Mouse (Mus musculus): ENCODE data around the gene Mfsd4a. TPM values are rescaled to one million over a fixed set of nuclear protein-coding genes. Genes with fewer than 3 reads are reported as not detected.
A peak's percentile ranks its signal among the peaks of the same experiment; 100 is the strongest.

Gene Mfsd4a
- polyA plus RNA-seq, 2 experiments, result 1.1 to 12.3 TPM

- H3K4me1 ChIP-seq (ENCODE audit: control insufficient read depth, insufficient read depth, low read length), result no peaks in the 10 kb centered on the region
- ATAC-seq (ENCODE audit: low FRiP score, low read depth) (no peak), DNase-seq (ENCODE audit: low spot score) (no peak)
- H3K9me3 ChIP-seq (ENCODE audit: control insufficient read depth, low read length), result no peaks in the 10 kb centered on the region
- H3K27me3 ChIP-seq (ENCODE audit: control insufficient read depth, insufficient read depth, low read length), result no peaks in the 10 kb centered on the region
- H3K4me2 ChIP-seq (replicated peaks; ENCODE audit: low read depth, low read length, severe bottlenecking), result no peak overlapping the region
- H3K36me3 ChIP-seq (ENCODE audit: control insufficient read depth, insufficient read depth, low read length), result no peaks in the 10 kb centered on the region
- 58% methylated on average over 1 of the region's 1 CpGs for WGBS
- no peak overlapping the region for H3K9ac ChIP-seq (ENCODE audit: low read depth, low read length, severe bottlenecking)
- no peak overlapping the region for H3K4me3 ChIP-seq (replicated peaks; ENCODE audit: low read length)
- no peak overlapping the region for H3K27ac ChIP-seq (replicated peaks; ENCODE audit: low read depth, low read length)
- no peak for TF ChIP-seq POLR2A (IDR thresholded peaks at IDR 0.05; ENCODE audit: borderline replicate concordance, extremely low read depth, insufficient read depth, insufficient read length)
Observed at GRCm38 (mm10) chr1:132098076-132098475, 30.2 kb upstream of the Mfsd4a start.

GRCm38 (mm10) chr1:132095356-132096004 lies 27.6 kb upstream of the Mfsd4a start:
- H3K4me1 ChIP-seq (ENCODE audit: control insufficient read depth, insufficient read depth, low read length), result no peaks in the 10 kb centered on the region
- no peak for TF ChIP-seq POLR2A (IDR thresholded peaks at IDR 0.05; ENCODE audit: borderline replicate concordance, extremely low read depth, insufficient read depth, insufficient read length)
- H3K27me3 ChIP-seq (ENCODE audit: control insufficient read depth, insufficient read depth, low read length), result no peaks in the 10 kb centered on the region
- H3K27ac ChIP-seq (replicated peaks; ENCODE audit: low read depth, low read length), result no peak overlapping the region
- H3K9me3 ChIP-seq (ENCODE audit: control insufficient read depth, low read length), result no peaks in the 10 kb centered on the region
- 74% methylated on average over 11 of the region's 11 CpGs for WGBS
- no peak for ATAC-seq (ENCODE audit: low FRiP score, low read depth)
- peak; percentile 26 for DNase-seq (ENCODE audit: low spot score)
- H3K4me2 ChIP-seq (replicated peaks; ENCODE audit: low read depth, low read length, severe bottlenecking), result no peak overlapping the region
- H3K9ac ChIP-seq (ENCODE audit: low read depth, low read length, severe bottlenecking), result no peak overlapping the region
- H3K4me3 ChIP-seq (replicated peaks; ENCODE audit: low read length), result no peak overlapping the region
- no peaks in the 10 kb centered on the region for H3K36me3 ChIP-seq (ENCODE audit: control insufficient read depth, insufficient read depth, low read length)

GRCm38 (mm10) chr1:132093269-132093668 lies 25.4 kb upstream of the Mfsd4a start:
- no peak for TF ChIP-seq POLR2A (IDR thresholded peaks at IDR 0.05; ENCODE audit: borderline replicate concordance, extremely low read depth, insufficient read depth, insufficient read length)
- no peak overlapping the region for H3K4me2 ChIP-seq (replicated peaks; ENCODE audit: low read depth, low read length, severe bottlenecking)
- no peak overlapping the region for H3K9ac ChIP-seq (ENCODE audit: low read depth, low read length, severe bottlenecking)
- no peak overlapping the region for H3K27ac ChIP-seq (replicated peaks; ENCODE audit: low read depth, low read length)
- H3K4me1 ChIP-seq (ENCODE audit: control insufficient read depth, insufficient read depth, low read length), result no peaks in the 10 kb centered on the region
- 81% methylated on average over 4 of the region's 4 CpGs for WGBS
- no peaks in the 10 kb centered on the region for H3K9me3 ChIP-seq (ENCODE audit: control insufficient read depth, low read length)
- no peak for DNase-seq (ENCODE audit: low spot score)
- no peak for ATAC-seq (ENCODE audit: low FRiP score, low read depth)
- no peaks in the 10 kb centered on the region for H3K36me3 ChIP-seq (ENCODE audit: control insufficient read depth, insufficient read depth, low read length)
- H3K4me3 ChIP-seq (replicated peaks; ENCODE audit: low read length), result no peak overlapping the region
- no peaks in the 10 kb centered on the region for H3K27me3 ChIP-seq (ENCODE audit: control insufficient read depth, insufficient read depth, low read length)

DNA sequence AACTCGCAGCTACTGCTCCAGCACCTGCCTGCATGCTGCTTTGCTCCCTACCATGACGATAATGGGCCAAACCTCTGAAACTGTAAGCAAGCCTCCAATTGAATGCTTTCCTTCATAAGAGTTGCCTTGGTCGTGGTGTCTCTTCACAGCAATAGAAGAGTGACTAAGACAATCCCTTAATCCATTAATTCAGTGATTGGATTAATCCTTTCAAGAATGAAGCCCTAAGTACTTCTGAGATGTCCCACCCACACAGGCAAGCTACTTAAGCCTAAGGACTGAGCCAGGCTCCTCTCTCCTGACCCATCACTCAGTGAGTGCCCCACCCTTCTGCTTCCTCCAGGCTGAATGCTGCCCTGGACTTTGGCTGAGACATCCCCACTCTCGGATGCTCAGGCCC lies 22.4 kb upstream of the Mfsd4a start:
- no peak for ATAC-seq (ENCODE audit: low FRiP score, low read depth)
- 82% methylated on average over 4 of the region's 4 CpGs for WGBS

GRCm38 (mm10) chr1:132089767-132090166 lies 21.9 kb upstream of the Mfsd4a start:
- 79% methylated on average over 6 of the region's 6 CpGs for WGBS
- H3K4me2 ChIP-seq (replicated peaks; ENCODE audit: low read depth, low read length, severe bottlenecking), result no peak overlapping the region
- no peak overlapping the region for H3K27ac ChIP-seq (replicated peaks; ENCODE audit: low read depth, low read length)
- no peaks in the 10 kb centered on the region for H3K36me3 ChIP-seq (ENCODE audit: control insufficient read depth, insufficient read depth, low read length)
- no peaks in the 10 kb centered on the region for H3K9me3 ChIP-seq (ENCODE audit: control insufficient read depth, low read length)
- TF ChIP-seq POLR2A (IDR thresholded peaks at IDR 0.05; ENCODE audit: borderline replicate concordance, extremely low read depth, insufficient read depth, insufficient read length), result no peak
- ATAC-seq (ENCODE audit: low FRiP score, low read depth) (no peak), DNase-seq (ENCODE audit: low spot score) (no peak)
- H3K4me3 ChIP-seq (replicated peaks; ENCODE audit: low read length), result no peak overlapping the region
- no peaks in the 10 kb centered on the region for H3K4me1 ChIP-seq (ENCODE audit: control insufficient read depth, insufficient read depth, low read length)
- no peaks in the 10 kb centered on the region for H3K27me3 ChIP-seq (ENCODE audit: control insufficient read depth, insufficient read depth, low read length)
- no peak overlapping the region for H3K9ac ChIP-seq (ENCODE audit: low read depth, low read length, severe bottlenecking)

More for the DNA sequence above, 22.4 kb upstream of the Mfsd4a start:
- no peak overlapping the region for H3K4me3 ChIP-seq (replicated peaks; ENCODE audit: low read length)
- H3K36me3 ChIP-seq (ENCODE audit: control insufficient read depth, insufficient read depth, low read length), result no peaks in the 10 kb centered on the region
- H3K27me3 ChIP-seq (ENCODE audit: control insufficient read depth, insufficient read depth, low read length), result no peaks in the 10 kb centered on the region
- TF ChIP-seq POLR2A (IDR thresholded peaks at IDR 0.05; ENCODE audit: borderline replicate concordance, extremely low read depth, insufficient read depth, insufficient read length), result no peak
- no peak for DNase-seq (ENCODE audit: low spot score)
- no peak overlapping the region for H3K9ac ChIP-seq (ENCODE audit: low read depth, low read length, severe bottlenecking)
- no peaks in the 10 kb centered on the region for H3K4me1 ChIP-seq (ENCODE audit: control insufficient read depth, insufficient read depth, low read length)
- H3K9me3 ChIP-seq (ENCODE audit: control insufficient read depth, low read length), result no peaks in the 10 kb centered on the region
- no peak overlapping the region for H3K27ac ChIP-seq (replicated peaks; ENCODE audit: low read depth, low read length)
- H3K4me2 ChIP-seq (replicated peaks; ENCODE audit: low read depth, low read length, severe bottlenecking), result no peak overlapping the region
